Mouse (Mus musculus) neural tube, embryonic 14.5 days (tissue): ENCODE results near the gene Nln. TPM values are rescaled to one million over a fixed set of nuclear protein-coding genes. Genes with fewer than 3 reads are reported as not detected.

Source experiments
- ATAC-seq: fragments of 200-750 bp; cut with Nextera tagmentation; 2 replicates; pipeline ENCODE4 v1.8.0; 2017; ENCODE audit warnings: low read depth, mild to moderate bottlenecking, moderate TSS enrichment, moderate library complexity
- H3K27ac ChIP-seq: fragments of 300-500 bp; sonication (generic); 2 replicates; pipeline ENCODE4 v1.5.1; 2014; ENCODE audit warnings: low read depth, mild to moderate bottlenecking, control low read depth, low read length, moderate library complexity, mixed read lengths
- H3K27me3 ChIP-seq: fragments of 300-500 bp; sonication (generic); 2 replicates; pipeline ENCODE4 v1.6.1; 2014; ENCODE audit warnings: low read length; ENCODE audit not compliant: control insufficient read depth, insufficient read depth
- H3K36me3 ChIP-seq: fragments of 300-500 bp; sonication (generic); 2 replicates; pipeline ENCODE4 v1.6.1; 2014; ENCODE audit warnings: low read length, mixed read lengths; ENCODE audit not compliant: control insufficient read depth, insufficient read depth
- H3K4me1 ChIP-seq: fragments of 300-500 bp; sonication (generic); 2 replicates; pipeline ENCODE4 v1.6.1; 2014; ENCODE audit warnings: low read length; ENCODE audit not compliant: control insufficient read depth, insufficient read depth
- H3K4me2 ChIP-seq: fragments of 300-500 bp; sonication (generic); 2 replicates; pipeline ENCODE4 v1.6.1; 2014; ENCODE audit warnings: mild to moderate bottlenecking, low read depth, low read length, control low read depth
- H3K4me3 ChIP-seq: fragments of 300-500 bp; sonication (generic); 2 replicates; pipeline ENCODE4 v1.5.1; 2014; ENCODE audit warnings: low read depth, low read length, control low read depth, mixed read lengths
- H3K9ac ChIP-seq: fragments of 300-500 bp; sonication (generic); replicated peaks from 2 replicates; pipeline ENCODE4 v1.6.1; 2014; ENCODE audit warnings: low read depth, mild to moderate bottlenecking, control low read depth, low read length, mixed read lengths
- H3K9me3 ChIP-seq: fragments of 300-500 bp; sonication (generic); 2 replicates; pipeline ENCODE4 v1.6.1; 2016; ENCODE audit warnings: low read length; ENCODE audit not compliant: control insufficient read depth
- WGBS: fragments of 180-500 bp; shearing (Covaris S2); extraction: QIAGEN DNeasy Blood & Tissue Kit; methylation state at CpG from one replicate; pipeline ENCODE4 v1.1.7; 2014; 5-methylcytosine and 5-hydroxymethylcytosine counted together
- polyA plus RNA-seq: library from polyadenylated mRNA; unstranded; fragments of >200 nt; fragmentation: Nextera tagmentation; extraction: Ambion mirVana; gene quantifications from 2 replicates; pipeline ENCODE4 v1.2.1, GENCODE M21; 2014

Gene Nln
- polyA plus RNA-seq, 1 experiment from 2014 or later = 71.6 TPM

DNA sequence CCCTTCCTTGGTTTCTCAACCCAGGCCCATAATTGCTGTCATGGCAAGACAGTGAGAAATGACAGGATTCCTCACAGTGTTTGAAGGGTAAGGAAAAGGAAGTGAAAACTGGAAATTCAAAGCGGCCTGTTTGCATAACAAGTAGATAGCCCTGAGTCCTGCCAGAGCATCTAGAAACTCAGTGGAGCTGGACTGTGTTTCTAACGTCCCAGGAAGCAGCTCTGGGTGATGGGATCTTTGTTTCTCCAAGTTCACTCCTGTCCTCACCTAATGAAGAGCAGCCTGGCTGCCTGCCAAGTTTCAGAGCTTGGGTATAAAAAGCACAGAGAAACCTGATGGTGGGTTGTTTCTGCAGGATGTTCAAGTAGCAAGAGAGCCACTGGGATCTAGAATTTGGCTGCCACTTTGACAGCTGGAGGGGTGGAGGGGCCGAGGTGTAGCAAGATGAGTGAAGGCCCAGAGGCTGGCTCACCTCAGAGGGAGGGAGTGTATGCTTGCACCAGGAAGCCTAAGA, 76.7 kb downstream of the Nln start:
- Histone ChIP-seq H3K27me3 (no peaks in the 10 kb centered on the region), H3K4me1 (no peaks in the 10 kb centered on the region; the same call in 1 of the 2 replicates), H3K36me3 (no peaks in the 10 kb centered on the region), H3K27ac (no peak overlapping the region), H3K9ac (no peak overlapping the region), H3K9me3 (no peaks in the 10 kb centered on the region), H3K4me3 (no peak overlapping the region), H3K4me2 (no peak overlapping the region)
- 43% methylated on average over 3 of the region's 3 CpGs for WGBS
- ATAC-seq = no peak

DNA sequence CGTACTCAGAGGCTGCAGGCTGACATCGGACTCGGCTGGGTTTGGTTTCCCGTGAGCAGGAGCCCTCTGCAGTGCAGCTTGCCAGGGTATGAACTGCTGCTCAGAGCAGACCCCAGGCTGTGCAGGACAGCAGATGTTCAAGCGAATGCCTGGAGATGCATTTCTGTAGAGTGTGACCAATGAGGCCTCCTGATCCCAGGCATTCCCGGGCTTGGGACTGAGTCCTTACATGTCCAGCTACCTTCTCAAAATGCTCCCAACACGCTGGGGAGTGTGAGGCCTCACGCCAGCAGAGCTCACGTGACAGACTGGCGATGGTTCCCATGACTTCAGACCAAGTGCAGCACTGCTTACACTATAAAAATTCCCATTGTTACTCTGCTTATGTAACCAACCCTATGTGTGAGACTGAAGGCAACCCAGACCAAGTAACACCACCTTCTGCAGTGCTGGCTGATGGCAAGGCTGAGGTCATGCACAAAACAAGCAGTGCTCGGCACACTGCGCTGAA, 77.5 kb downstream of the Nln start:
- peak; percentile 32; the same call in 1 of the 2 replicates for ATAC-seq
- 55% methylated on average over 12 of the region's 12 CpGs for WGBS
- H3K27ac ChIP-seq = no peak overlapping the region
- H3K9ac ChIP-seq = no peak overlapping the region
- no peaks in the 10 kb centered on the region for H3K9me3 ChIP-seq
- H3K36me3 ChIP-seq = no peaks in the 10 kb centered on the region
- H3K4me1 ChIP-seq = no peaks in the 10 kb centered on the region; the same call in 1 of the 2 replicates
- no peaks in the 10 kb centered on the region for H3K27me3 ChIP-seq
- no peak overlapping the region for H3K4me3 ChIP-seq
- no peak overlapping the region for H3K4me2 ChIP-seq

DNA sequence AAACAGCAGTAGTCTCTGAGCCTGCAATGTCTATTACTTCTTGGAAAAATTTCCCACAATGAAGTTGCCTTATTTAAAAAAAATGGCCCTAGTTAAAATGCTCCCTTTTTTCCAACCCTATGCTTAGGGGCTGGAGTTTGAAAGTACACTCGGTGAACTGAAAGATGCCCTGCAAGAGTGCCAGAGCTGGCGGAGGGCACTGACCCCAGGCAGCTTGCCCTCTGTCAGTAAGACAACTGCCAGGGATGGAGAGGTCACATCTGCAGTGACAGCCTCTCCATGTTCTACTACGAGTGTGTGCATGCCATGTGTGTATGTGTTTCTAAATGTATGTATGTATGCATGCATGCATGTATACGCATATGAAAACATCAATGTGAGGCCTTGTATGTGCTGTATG, 78.5 kb downstream of the Nln start:
- Histone ChIP-seq H3K36me3 (no peaks in the 10 kb centered on the region), H3K4me1 (no peaks in the 10 kb centered on the region; the same call in 1 of the 2 replicates), H3K27me3 (no peaks in the 10 kb centered on the region), H3K4me3 (no peak overlapping the region), H3K4me2 (no peak overlapping the region), H3K27ac (no peak overlapping the region), H3K9ac (no peak overlapping the region), H3K9me3 (no peaks in the 10 kb centered on the region)
- ATAC-seq = no peak
- 89% methylated on average over 4 of the region's 4 CpGs for WGBS

DNA sequence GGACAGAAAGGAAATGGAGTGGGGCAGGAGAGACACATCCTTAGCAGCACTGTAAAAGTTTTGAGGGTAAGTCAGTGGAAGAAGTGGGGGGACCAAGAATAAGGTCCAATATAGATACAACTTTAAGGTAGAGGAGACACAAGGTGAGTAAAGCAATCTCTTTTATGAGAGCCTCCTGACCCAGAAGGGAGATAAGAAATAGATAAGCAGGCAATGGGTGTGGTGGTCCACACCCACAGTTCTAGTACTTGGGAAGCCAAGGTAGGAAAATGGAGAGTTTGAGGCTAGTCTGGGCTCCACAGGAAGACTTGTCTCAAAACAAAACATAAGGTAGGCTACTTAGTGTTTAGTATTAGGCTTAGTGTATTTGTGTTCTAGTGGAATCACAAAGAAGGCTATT, 79.9 kb downstream of the Nln start:
- H3K4me1 ChIP-seq = peaks cover 2% of the 10 kb centered on the region; the same call in 1 of the 2 replicates
- ATAC-seq = no peak
- no peaks in the 10 kb centered on the region for H3K9me3 ChIP-seq

DNA sequence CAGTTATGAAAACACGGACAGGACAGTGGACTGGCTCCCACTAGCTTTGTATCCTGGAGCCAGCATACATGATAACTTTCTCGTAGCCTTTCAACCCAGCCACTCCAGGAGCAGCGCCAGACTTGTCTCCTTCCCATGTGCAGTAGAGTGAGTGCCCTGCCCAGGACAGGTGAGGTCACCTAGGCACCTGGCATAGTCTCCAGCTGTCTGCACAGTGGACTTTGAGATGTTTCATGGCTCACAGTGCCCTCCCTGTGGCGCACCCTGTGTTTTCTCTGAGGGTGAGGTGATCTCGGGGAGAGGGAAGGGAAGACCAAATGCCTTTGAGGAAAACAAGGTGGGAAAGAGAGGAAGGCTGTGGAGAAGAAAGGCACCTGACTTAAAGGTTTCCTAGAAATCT, 80.3 kb downstream of the Nln start:
- Histone ChIP-seq H3K4me2 (no peak overlapping the region), H3K9ac (no peak overlapping the region), H3K4me3 (no peak overlapping the region), H3K9me3 (no peaks in the 10 kb centered on the region), H3K4me1 (peaks cover 2% of the 10 kb centered on the region; the same call in 1 of the 2 replicates), H3K27me3 (no peaks in the 10 kb centered on the region), H3K27ac (no peak overlapping the region), H3K36me3 (no peaks in the 10 kb centered on the region)
- ATAC-seq = no peak
- 96% methylated on average over 5 of the region's 5 CpGs for WGBS

More for the DNA sequence above, 79.9 kb downstream of the Nln start:
- Histone ChIP-seq H3K4me3 (no peak overlapping the region), H3K36me3 (no peaks in the 10 kb centered on the region), H3K9ac (no peak overlapping the region), H3K27me3 (no peaks in the 10 kb centered on the region), H3K4me2 (no peak overlapping the region), H3K27ac (no peak overlapping the region)

DNA sequence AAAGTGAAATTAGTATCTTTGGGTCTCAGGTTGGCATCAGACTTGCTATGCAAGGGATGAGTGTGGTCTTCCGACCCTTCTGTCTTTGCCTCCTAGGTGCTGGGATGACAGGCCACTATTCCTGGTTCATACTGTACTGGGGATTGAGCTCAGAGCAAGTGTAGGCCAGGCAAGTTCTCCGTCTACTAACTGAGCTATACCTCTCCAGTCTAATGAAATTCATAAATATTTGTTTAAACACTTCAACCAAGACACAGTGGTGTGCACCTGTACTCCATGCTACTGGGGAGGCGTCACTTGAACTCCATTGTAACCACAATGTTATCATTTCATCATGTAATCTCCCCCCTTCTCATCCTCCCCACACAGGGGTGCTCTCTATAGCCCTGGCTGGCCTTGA, 82.9 kb downstream of the Nln start:
- 0 out of 2 replicates have a peak, but pooled peaks cover 2% of the 10 kb centered on the region for H3K4me1 ChIP-seq
- H3K36me3 ChIP-seq = no peaks in the 10 kb centered on the region
- WGBS = 88% methylated on average over 3 of the region's 3 CpGs
- H3K27ac ChIP-seq = no peak overlapping the region
- no peak overlapping the region for H3K4me2 ChIP-seq
- no peak overlapping the region for H3K9ac ChIP-seq
- H3K9me3 ChIP-seq = no peaks in the 10 kb centered on the region
- no peaks in the 10 kb centered on the region for H3K27me3 ChIP-seq
- ATAC-seq = no peak
- no peak overlapping the region for H3K4me3 ChIP-seq

DNA sequence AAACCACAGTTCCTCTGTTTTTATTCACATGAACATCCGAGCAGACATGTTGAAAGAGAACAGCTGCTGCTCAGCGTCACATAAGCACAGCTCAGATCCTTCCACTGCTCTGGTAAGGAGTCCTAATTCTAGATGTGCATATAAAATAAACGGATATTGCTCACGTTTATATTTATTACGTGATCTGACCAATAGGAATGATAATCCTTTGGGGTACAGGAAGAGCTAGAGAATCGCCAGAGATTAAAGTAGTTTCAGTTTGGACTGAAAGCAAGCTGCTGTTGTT, 83.8 kb downstream of the Nln start:
- H3K27me3 ChIP-seq = no peaks in the 10 kb centered on the region
- ATAC-seq = no peak
- H3K4me2 ChIP-seq = no peak overlapping the region
- no peak overlapping the region for H3K27ac ChIP-seq
- no peak overlapping the region for H3K9ac ChIP-seq
- no peaks in the 10 kb centered on the region for H3K36me3 ChIP-seq
- WGBS = 69% methylated on average over 6 of the region's 6 CpGs
- H3K9me3 ChIP-seq = no peaks in the 10 kb centered on the region
- H3K4me3 ChIP-seq = no peak overlapping the region
- H3K4me1 ChIP-seq = 0 out of 2 replicates have a peak, but pooled peaks cover 2% of the 10 kb centered on the region

DNA sequence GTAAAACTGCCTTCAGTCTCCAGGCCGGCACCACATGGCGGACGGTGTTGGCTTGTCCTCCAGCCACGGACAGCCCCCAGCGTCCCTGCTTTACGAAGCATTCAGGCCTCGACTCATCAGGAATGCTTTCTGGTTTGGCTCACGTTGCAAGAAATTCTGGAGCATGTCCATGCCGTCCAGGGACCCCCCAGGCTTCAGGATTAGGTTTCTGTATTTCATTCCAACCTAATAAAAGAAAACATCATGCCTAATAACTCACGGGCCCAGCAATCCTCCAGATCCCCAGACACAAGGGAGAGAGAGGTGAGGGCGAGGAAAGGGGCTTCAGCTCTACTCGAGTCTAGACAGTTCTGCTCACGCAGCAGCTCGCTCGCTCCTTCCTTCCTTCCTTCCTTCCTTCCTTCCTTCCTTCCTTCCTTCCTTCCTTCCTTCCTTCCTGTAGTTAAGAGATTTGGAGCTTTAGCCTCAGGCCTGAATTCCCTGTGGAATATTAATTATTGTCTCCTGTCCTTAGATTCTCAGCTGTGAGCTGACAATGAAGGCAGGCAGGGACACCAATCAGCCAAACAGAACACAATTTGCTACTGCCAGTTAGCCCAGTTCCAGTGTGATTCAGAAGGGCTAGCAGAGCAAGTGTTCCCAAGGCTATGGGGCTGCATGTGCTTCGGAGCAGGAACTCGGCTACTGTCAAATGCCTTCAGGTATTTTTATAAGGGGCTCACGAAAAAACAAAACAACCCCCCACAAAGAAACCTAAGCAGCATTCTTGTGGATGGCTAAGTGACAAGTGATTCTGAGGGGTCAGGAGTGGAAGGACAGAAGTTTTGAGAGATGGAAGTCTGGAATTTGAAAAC, 84.3 kb downstream of the Nln start:
- H3K36me3 ChIP-seq = no peaks in the 10 kb centered on the region
- H3K9me3 ChIP-seq = no peaks in the 10 kb centered on the region
- 0 out of 2 replicates have a peak, but pooled peaks cover 2% of the 10 kb centered on the region for H3K4me1 ChIP-seq
- no peak overlapping the region for H3K9ac ChIP-seq
- peak overlapping the region; percentile 16; the same call in 1 of the 2 replicates for H3K27ac ChIP-seq
- no peak overlapping the region for H3K4me3 ChIP-seq
- peak; percentile 47; the same call in 1 of the 2 replicates for ATAC-seq
- WGBS = 47% methylated on average over 18 of the region's 18 CpGs
- H3K4me2 ChIP-seq = no peak overlapping the region
- no peaks in the 10 kb centered on the region for H3K27me3 ChIP-seq

DNA sequence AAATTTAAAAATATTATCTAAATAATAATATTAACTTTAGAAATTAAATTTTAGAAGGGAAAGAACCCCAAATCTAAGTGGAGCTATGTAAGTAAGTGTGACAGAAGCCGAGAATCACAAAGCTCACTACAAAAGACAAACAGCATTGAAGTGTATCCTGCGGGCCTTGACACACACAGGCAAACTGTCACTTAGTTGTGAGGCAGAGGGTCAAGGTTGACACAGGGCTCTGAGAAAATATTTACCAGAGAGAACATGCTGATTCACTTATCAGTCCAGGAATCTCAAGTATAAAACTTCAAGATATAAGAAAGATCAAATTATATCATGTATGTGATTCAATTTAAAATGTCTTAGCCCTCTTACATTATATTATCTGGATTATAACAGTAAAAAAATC, 85.1 kb downstream of the Nln start:
- Histone ChIP-seq H3K27ac (no peak overlapping the region), H3K9ac (no peak overlapping the region), H3K36me3 (no peaks in the 10 kb centered on the region), H3K4me3 (no peak overlapping the region), H3K27me3 (no peaks in the 10 kb centered on the region), H3K4me1 (0 out of 2 replicates have a peak, but pooled peaks cover 2% of the 10 kb centered on the region), H3K4me2 (no peak overlapping the region), H3K9me3 (no peaks in the 10 kb centered on the region)
- 82% methylated on average over 2 of the region's 2 CpGs for WGBS
- ATAC-seq = no peak
